Mouse (Mus musculus): ENCODE measurements around the gene Zranb2. TPM values are rescaled to one million over a fixed set of nuclear protein-coding genes. Genes with fewer than 3 reads are reported as not detected.

The Zranb2 gene
- total RNA-seq, 2 experiments from 2014 or later, result 148 to 150 TPM

- no peak for DNase-seq (ENCODE audit: extremely low spot score in 1 of 2, low spot score in 2 of 2)
- intact Hi-C loops (cut with DNase I), result no loop called here
Measured at GRCm38 (mm10) chr3:157575441-157576342, 41.7 kb downstream of the Zranb2 start.

GRCm38 (mm10) chr3:157576343-157576722 lies 42.4 kb downstream of the Zranb2 start:
- no peak for DNase-seq (ENCODE audit: extremely low spot score in 1 of 2, low spot score in 2 of 2)
- intact Hi-C loops (cut with DNase I), result no loop called here

- intact Hi-C loops (cut with DNase I), result no loop called here
- no peak for DNase-seq (ENCODE audit: extremely low spot score in 1 of 2, low spot score in 2 of 2)
Measured at GRCm38 (mm10) chr3:157576862-157577261, 42.9 kb downstream of the Zranb2 start.

- no peak for DNase-seq (ENCODE audit: extremely low spot score in 1 of 2, low spot score in 2 of 2)
- intact Hi-C loops (cut with DNase I), result no loop called here
Measured at GRCm38 (mm10) chr3:157578469-157579170, 44.7 kb downstream of the Zranb2 start.

GRCm38 (mm10) chr3:157579376-157579775 lies 45.4 kb downstream of the Zranb2 start:
- DNase-seq (ENCODE audit: extremely low spot score in 1 of 2, low spot score in 2 of 2), result no peak
- intact Hi-C loops (cut with DNase I), result no loop called here

GRCm38 (mm10) chr3:157580299-157580698 lies 46.3 kb downstream of the Zranb2 start:
- DNase-seq (ENCODE audit: extremely low spot score in 1 of 2, low spot score in 2 of 2), result no peak
- intact Hi-C loops (cut with DNase I), result no loop called here

GRCm38 (mm10) chr3:157581755-157582154 lies 47.8 kb downstream of the Zranb2 start:
- intact Hi-C loops (cut with DNase I), result no loop called here

GRCm38 (mm10) chr3:157582626-157583405 lies 48.9 kb downstream of the Zranb2 start:
- intact Hi-C loops (cut with DNase I), result no loop called here

More at GRCm38 (mm10) chr3:157581755-157582154, 47.8 kb downstream of the Zranb2 start:
- DNase-seq (ENCODE audit: extremely low spot score in 1 of 2, low spot score in 2 of 2), result no peak

GRCm38 (mm10) chr3:157597837-157598379 lies 63.9 kb downstream of the Zranb2 start:
- no peak for DNase-seq (ENCODE audit: extremely low spot score in 1 of 2, low spot score in 2 of 2)
- intact Hi-C loops (cut with DNase I), result no loop called here

More at GRCm38 (mm10) chr3:157582626-157583405, 48.9 kb downstream of the Zranb2 start:
- no peak for DNase-seq (ENCODE audit: extremely low spot score in 1 of 2, low spot score in 2 of 2)

Small RNAs within 50 kb of the gene (microRNA-seq; reads per million reads assigned to microRNA genes)
- gene Mir186, result 282 reads per million, percentile 64 among the genes with 10 or more reads in this experiment

Other genes with a start within 250 kb of the Zranb2 start
- gene Ptger3, start 32.7 kb downstream of the Zranb2 start, total RNA-seq (2021), result 10 to 100 TPM; 13.2 to 16.8 TPM

All from left cerebral cortex, postnatal 10 days (tissue).